Mouse (Mus musculus): ENCODE data around the gene Mertk.

GRCm38 (mm10) chr2:128753295-128753873, 54.6 kb downstream of the Mertk start:
- TF ChIP-seq CTCF (IDR thresholded peaks at IDR 0.05; ENCODE audit: low read depth) (no peak), EP300 (IDR thresholded peaks at IDR 0.05; ENCODE audit: low read depth) (no peak)

All from liver, embryonic 14.5 days (tissue).